Mouse (Mus musculus) ES-Bruce4 (cell line): ENCODE results near the gene Bspry. TPM values are rescaled to one million over a fixed set of nuclear protein-coding genes. Genes with fewer than 3 reads are reported as not detected.

Source experiments
- H3K27ac ChIP-seq: 2 replicates; pipeline ENCODE4 v1.5.1; 2012; ENCODE audit warnings: low read length, inconsistent platforms; ENCODE audit not compliant: insufficient read depth
- H3K27me3 ChIP-seq: 2 replicates; pipeline ENCODE4 v1.6.1; 2012; ENCODE audit warnings: mild to moderate bottlenecking, low read length, inconsistent platforms; ENCODE audit not compliant: control insufficient read depth, poor library complexity, insufficient read depth, severe bottlenecking
- H3K36me3 ChIP-seq: 2 replicates; pipeline ENCODE4 v1.6.1; 2012; ENCODE audit warnings: inconsistent platforms, mild to moderate bottlenecking, low read length, moderate library complexity; ENCODE audit not compliant: control insufficient read depth, poor library complexity, insufficient read depth, severe bottlenecking
- H3K4me1 ChIP-seq: one replicate; pipeline ENCODE4 v1.8.1; 2011; ENCODE audit warnings: low read length; ENCODE audit not compliant: control insufficient read depth, insufficient read depth
- H3K4me3 ChIP-seq: 2 replicates; pipeline ENCODE4 v1.5.1; 2011; ENCODE audit warnings: low read depth, mild to moderate bottlenecking, low read length
- H3K9ac ChIP-seq: 2 replicates; pipeline ENCODE4 v1.6.1; 2012; ENCODE audit warnings: low read depth, mild to moderate bottlenecking, inconsistent platforms; ENCODE audit not compliant: poor library complexity, severe bottlenecking
- H3K9me3 ChIP-seq: replicated peaks from 2 replicates; pipeline ENCODE4 v1.6.1; 2012; ENCODE audit warnings: mild to moderate bottlenecking, low read length, inconsistent platforms; ENCODE audit not compliant: control insufficient read depth, poor library complexity, insufficient read depth, severe bottlenecking
- CTCF ChIP-seq: IDR thresholded peaks from one replicate; pipeline ENCODE4 v1.8.1; 2011; ENCODE audit warnings: low read depth, low read length
- EP300 ChIP-seq: IDR thresholded peaks from 2 replicates; pipeline ENCODE4 v1.6.1; 2011; ENCODE audit warnings: low read depth, low read length; ENCODE audit not compliant: insufficient read depth
- POLR2A ChIP-seq: IDR thresholded peaks from one replicate; pipeline ENCODE4 v1.8.1; 2011; ENCODE audit warnings: low read length; ENCODE audit not compliant: insufficient read depth
- polyA plus RNA-seq: library from polyadenylated mRNA; stranded (reverse); fragments of >200 nt; gene quantifications from 2 replicates; pipeline ENCODE4 v1.2.4, GENCODE M21; 2011; ENCODE audit warnings: low read depth; ENCODE audit not compliant: missing spikeins, insufficient read depth, insufficient read length

Bspry gene
- polyA plus RNA-seq, 1 experiment = 18.5 TPM

- no peak for TF ChIP-seq POLR2A
- no peak for TF ChIP-seq EP300
- TF ChIP-seq CTCF = no peak
- no peaks in the 10 kb centered on the region for H3K36me3 ChIP-seq
- no peaks in the 10 kb centered on the region for H3K9me3 ChIP-seq
- H3K9ac ChIP-seq = no peak overlapping the region
- H3K4me1 ChIP-seq = no peaks in the 10 kb centered on the region
- H3K27me3 ChIP-seq = no peaks in the 10 kb centered on the region
- H3K27ac ChIP-seq = no peak overlapping the region
- H3K4me3 ChIP-seq = no peak overlapping the region
Measured at GRCm38 (mm10) chr4:62437256-62437778, 42.5 kb upstream of the Bspry start.

GRCm38 (mm10) chr4:62437871-62438270 lies 42.0 kb upstream of the Bspry start:
- H3K9ac ChIP-seq = no peak overlapping the region
- no peak overlapping the region for H3K4me3 ChIP-seq
- no peaks in the 10 kb centered on the region for H3K27me3 ChIP-seq
- no peak for TF ChIP-seq POLR2A
- no peak for TF ChIP-seq CTCF
- TF ChIP-seq EP300 = no peak
- H3K4me1 ChIP-seq = no peaks in the 10 kb centered on the region
- no peaks in the 10 kb centered on the region for H3K36me3 ChIP-seq
- no peak overlapping the region for H3K27ac ChIP-seq
- no peaks in the 10 kb centered on the region for H3K9me3 ChIP-seq

GRCm38 (mm10) chr4:62439793-62440192 lies 40.1 kb upstream of the Bspry start:
- Histone ChIP-seq H3K36me3 (no peaks in the 10 kb centered on the region), H3K9me3 (peaks cover 7% of the 10 kb centered on the region; the same call in 1 of the 2 replicates), H3K4me3 (no peak overlapping the region), H3K4me1 (no peaks in the 10 kb centered on the region), H3K9ac (no peak overlapping the region), H3K27me3 (no peaks in the 10 kb centered on the region), H3K27ac (no peak overlapping the region)
- TF ChIP-seq POLR2A (no peak), CTCF (no peak), EP300 (no peak)

GRCm38 (mm10) chr4:62440544-62440943 lies 39.3 kb upstream of the Bspry start:
- Histone ChIP-seq H3K36me3 (no peaks in the 10 kb centered on the region), H3K9ac (no peak overlapping the region), H3K27ac (no peak overlapping the region), H3K9me3 (peaks cover 7% of the 10 kb centered on the region; the same call in 1 of the 2 replicates), H3K27me3 (no peaks in the 10 kb centered on the region), H3K4me3 (no peak overlapping the region), H3K4me1 (no peaks in the 10 kb centered on the region)
- TF ChIP-seq EP300 (no peak), CTCF (no peak), POLR2A (no peak)

- Histone ChIP-seq H3K9me3 (peaks cover 7% of the 10 kb centered on the region; the same call in 1 of the 2 replicates), H3K9ac (no peak overlapping the region), H3K27ac (no peak overlapping the region), H3K36me3 (no peaks in the 10 kb centered on the region), H3K4me1 (no peaks in the 10 kb centered on the region), H3K27me3 (no peaks in the 10 kb centered on the region), H3K4me3 (no peak overlapping the region)
- TF ChIP-seq CTCF (no peak), EP300 (no peak), POLR2A (no peak)
Measured at GRCm38 (mm10) chr4:62440986-62441385, 38.9 kb upstream of the Bspry start.

- Histone ChIP-seq H3K9me3 (peaks cover 9% of the 10 kb centered on the region), H3K4me3 (no peak overlapping the region), H3K9ac (no peak overlapping the region)
Measured at GRCm38 (mm10) chr4:62454995-62455394, 24.9 kb upstream of the Bspry start.

More at GRCm38 (mm10) chr4:62454995-62455394, 24.9 kb upstream of the Bspry start:
- TF ChIP-seq POLR2A (no peak), CTCF (peak; percentile 37)
- Histone ChIP-seq H3K4me1 (peaks cover 2% of the 10 kb centered on the region), H3K27ac (no peak overlapping the region), H3K36me3 (no peaks in the 10 kb centered on the region), H3K27me3 (no peaks in the 10 kb centered on the region)
